Mouse (Mus musculus) myocyte (in vitro differentiated cells): ENCODE data around the gene Nfkbib. TPM values are rescaled to one million over a fixed set of nuclear protein-coding genes. Genes with fewer than 3 reads are reported as not detected.

Experiments used
- H3K27me3 ChIP-seq: one replicate; pipeline ENCODE4 v1.6.1; 2011; ENCODE audit not compliant: control insufficient read depth, insufficient read depth, insufficient read length
- H3K36me3 ChIP-seq: one replicate; pipeline ENCODE4 v1.6.1; 2011; ENCODE audit not compliant: control insufficient read depth, insufficient read depth
- H3K4me2 ChIP-seq: one replicate; pipeline ENCODE4 v1.6.1; 2011; ENCODE audit warnings: low read depth, control low read depth
- H3K4me3 ChIP-seq: one replicate; pipeline ENCODE4 v1.5.1; 2011; ENCODE audit warnings: mild to moderate bottlenecking, control low read depth, moderate library complexity
- H3K79me2 ChIP-seq: one replicate; pipeline ENCODE4 v1.6.1; 2011; ENCODE audit not compliant: control insufficient read depth, insufficient read depth
- H3ac ChIP-seq: one replicate; pipeline ENCODE4 v1.6.1; 2011; ENCODE audit not compliant: control insufficient read depth, insufficient read length
- CEBPB ChIP-seq: IDR thresholded peaks from 2 replicates; pipeline ENCODE4 v1.6.1; 2011; ENCODE audit warnings: mild to moderate bottlenecking, moderate library complexity; ENCODE audit not compliant: poor library complexity, insufficient read depth, severe bottlenecking
- E2F4 ChIP-seq: IDR thresholded peaks from one replicate; pipeline ENCODE4 v1.6.1; 2011; ENCODE audit warnings: mild to moderate bottlenecking, control low read depth, moderate library complexity; ENCODE audit not compliant: insufficient read depth
- MAX ChIP-seq: IDR thresholded peaks from one replicate; pipeline ENCODE4 v1.6.1; 2011; ENCODE audit warnings: low read depth, mild to moderate bottlenecking, control low read depth
- MYOD1 ChIP-seq, 3 experiments: IDR thresholded peaks; one replicate each; pipeline ENCODE4 v1.6.1; 2011; ENCODE audit warnings: control low read depth in 2 of 3, low read depth in 2 of 3, mild to moderate bottlenecking in 2 of 3, moderate library complexity in 1 of 3; ENCODE audit not compliant: insufficient read length in 2 of 3, control insufficient read depth in 1 of 3
- MYOG ChIP-seq, 3 experiments: IDR thresholded peaks; one replicate each; pipeline ENCODE4 v1.6.1; 2011; ENCODE audit warnings: control low read depth in 2 of 3, low read depth in 2 of 3, mild to moderate bottlenecking in 2 of 3; ENCODE audit not compliant: insufficient read length in 2 of 3, control insufficient read depth in 1 of 3, insufficient read depth in 1 of 3
- POLR2A ChIP-seq: IDR thresholded peaks from one replicate; pipeline ENCODE4 v1.6.1; 2011; ENCODE audit warnings: low read depth, mild to moderate bottlenecking, control low read depth, moderate library complexity; ENCODE audit not compliant: insufficient read length
- POLR2AphosphoS2 ChIP-seq: IDR thresholded peaks from one replicate; pipeline ENCODE4 v1.6.1; 2011; ENCODE audit warnings: low read depth, control low read depth; ENCODE audit not compliant: insufficient read length
- REST ChIP-seq: IDR thresholded peaks from one replicate; pipeline ENCODE4 v1.6.1; 2011; ENCODE audit warnings: mild to moderate bottlenecking, control low read depth, moderate library complexity; ENCODE audit not compliant: insufficient read depth, insufficient read length
- SRF ChIP-seq: IDR thresholded peaks from one replicate; pipeline ENCODE4 v1.6.1; 2011; ENCODE audit warnings: low read depth; ENCODE audit not compliant: control insufficient read depth, insufficient read length
- TCF12 ChIP-seq: IDR thresholded peaks from one replicate; pipeline ENCODE4 v1.6.1; 2011; ENCODE audit warnings: mild to moderate bottlenecking, control low read depth; ENCODE audit not compliant: poor library complexity, insufficient read depth, severe bottlenecking
- TCF3 ChIP-seq: IDR thresholded peaks from one replicate; pipeline ENCODE4 v1.6.1; 2011; ENCODE audit warnings: low read depth, control low read depth; ENCODE audit not compliant: insufficient read length
- USF1 ChIP-seq: IDR thresholded peaks from one replicate; pipeline ENCODE4 v1.6.1; 2011; ENCODE audit warnings: low read depth, mild to moderate bottlenecking, control low read depth, moderate library complexity
- polyA plus RNA-seq: library from polyadenylated mRNA; unstranded; fragments of >200 nt; fragmentation: generic; extraction: Trizol; gene quantifications from one replicate; pipeline ENCODE4 v1.2.1, GENCODE M21; 2012; ENCODE audit warnings: missing spikeins

Gene Nfkbib
- polyA plus RNA-seq, 1 experiment, result 59.3 TPM

GRCm38 (mm10) chr7:28765211-28765610, 2.1 kb downstream of the Nfkbib start:
- H3ac ChIP-seq, result no peak overlapping the region
- H3K79me2 ChIP-seq, result peaks cover 18% of the 10 kb centered on the region
- no peaks in the 10 kb centered on the region for H3K27me3 ChIP-seq
- H3K4me2 ChIP-seq, result peak overlapping the region; percentile 98
- peak overlapping the region; percentile 65 for H3K4me3 ChIP-seq
- TF ChIP-seq POLR2AphosphoS2 (no peak), CEBPB (no peak), SRF (no peak), TCF3 (no peak), MAX (no peak), USF1 (no peak), E2F4 (no peak), MYOD1 (IDR thresholded peaks at IDR 0.05; ENCODE audit: control insufficient read depth in 1 of 3, insufficient read length in 2 of 3, low read depth in 2 of 3) (no peak), POLR2A (no peak), MYOG (IDR thresholded peaks at IDR 0.05; ENCODE audit: control insufficient read depth in 1 of 3, insufficient read depth in 1 of 3, insufficient read length in 2 of 3, low read depth in 2 of 3) (no peak), TCF12 (no peak), REST (no peak)
- peaks cover 5% of the 10 kb centered on the region for H3K36me3 ChIP-seq

- peaks cover 5% of the 10 kb centered on the region for H3K36me3 ChIP-seq
- no peak overlapping the region for H3ac ChIP-seq
- TF ChIP-seq MYOD1 (IDR thresholded peaks at IDR 0.05; ENCODE audit: control insufficient read depth in 1 of 3, insufficient read length in 2 of 3, low read depth in 2 of 3) (no peak), TCF3 (no peak), CEBPB (no peak), USF1 (no peak), MAX (no peak), E2F4 (no peak), POLR2AphosphoS2 (no peak), TCF12 (no peak)
- no peak overlapping the region for H3K4me3 ChIP-seq
- H3K4me2 ChIP-seq, result no peak overlapping the region
- H3K27me3 ChIP-seq, result no peaks in the 10 kb centered on the region
- H3K79me2 ChIP-seq, result peaks cover 6% of the 10 kb centered on the region
Observed at GRCm38 (mm10) chr7:28761907-28762306, 5.4 kb downstream of the Nfkbib start.

DNA sequence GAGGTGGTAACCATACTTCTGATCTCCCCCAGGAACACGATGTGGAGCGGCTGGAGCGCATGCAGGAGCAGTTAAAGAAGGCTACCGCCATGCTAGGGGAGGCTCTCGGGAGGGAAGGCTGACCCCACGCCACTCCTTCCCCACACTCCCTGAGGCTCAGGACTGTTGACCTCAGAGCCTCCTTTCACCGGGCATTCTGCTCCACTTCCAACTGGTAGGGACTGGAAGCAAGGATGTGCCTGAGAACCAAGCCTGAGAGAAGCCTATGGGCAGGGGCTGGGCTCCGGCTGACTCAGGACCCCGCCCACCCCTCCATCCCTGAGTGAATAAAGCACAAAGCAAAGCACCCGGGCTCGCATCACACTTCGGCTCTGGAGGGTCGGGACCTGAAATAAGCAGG, 8.7 kb downstream of the Nfkbib start:
- no peak overlapping the region for H3K4me3 ChIP-seq
- no peaks in the 10 kb centered on the region for H3K27me3 ChIP-seq
- no peak for TF ChIP-seq MYOD1 (IDR thresholded peaks at IDR 0.05; ENCODE audit: control insufficient read depth in 1 of 3, insufficient read length in 2 of 3, low read depth in 2 of 3)
- TF ChIP-seq POLR2A, result no peak
- no peak for TF ChIP-seq E2F4
- TF ChIP-seq TCF3, result no peak
- no peak for TF ChIP-seq MYOG (IDR thresholded peaks at IDR 0.05; ENCODE audit: control insufficient read depth in 1 of 3, insufficient read depth in 1 of 3, insufficient read length in 2 of 3, low read depth in 2 of 3)
- TF ChIP-seq CEBPB, result no peak
- TF ChIP-seq TCF12, result no peak
- TF ChIP-seq USF1, result no peak
- TF ChIP-seq SRF, result no peak
- no peak for TF ChIP-seq MAX
- no peak for TF ChIP-seq REST
- TF ChIP-seq POLR2AphosphoS2, result no peak
- peaks cover 5% of the 10 kb centered on the region for H3K36me3 ChIP-seq
- H3K4me2 ChIP-seq, result no peak overlapping the region
- no peaks in the 10 kb centered on the region for H3K79me2 ChIP-seq
- no peak overlapping the region for H3ac ChIP-seq

- Histone ChIP-seq H3K4me3 (no peak within 1 kb of the TSS), H3K36me3 (peaks cover 1% of the 10 kb centered on the region), H3K79me2 (no peaks in the 10 kb centered on the region), H3K27me3 (no peaks in the 10 kb centered on the region), H3ac (no peak within 1 kb of the TSS), H3K4me2 (no peak within 1 kb of the TSS)
- TF ChIP-seq MYOD1 (IDR thresholded peaks at IDR 0.05; ENCODE audit: control insufficient read depth in 1 of 3, insufficient read length in 2 of 3, low read depth in 2 of 3) (no peak), REST (peak; percentile 18), CEBPB (no peak), E2F4 (no peak), USF1 (no peak), POLR2AphosphoS2 (peak; percentile 7), MAX (no peak), TCF3 (no peak), POLR2A (no peak)
Observed at GRCm38 (mm10) chr7:28756079-28756478, 11.2 kb downstream of the Nfkbib start, which contains the start of gene Ccer2. Gene Ccer2 (plus strand): TSS chr7:28756174.

- H3K36me3 ChIP-seq, result no peaks in the 10 kb centered on the region
- TF ChIP-seq TCF12 (no peak), MYOD1 (IDR thresholded peaks at IDR 0.05; ENCODE audit: control insufficient read depth in 1 of 3, insufficient read length in 2 of 3, low read depth in 2 of 3) (no peak), REST (no peak), MAX (no peak), E2F4 (no peak), POLR2A (no peak), CEBPB (no peak), USF1 (no peak), SRF (no peak), MYOG (IDR thresholded peaks at IDR 0.05; ENCODE audit: control insufficient read depth in 1 of 3, insufficient read depth in 1 of 3, insufficient read length in 2 of 3, low read depth in 2 of 3) (no peak), POLR2AphosphoS2 (no peak), TCF3 (no peak)
Observed at GRCm38 (mm10) chr7:28749935-28750334, 17.4 kb downstream of the Nfkbib start.

More at GRCm38 (mm10) chr7:28749935-28750334, 17.4 kb downstream of the Nfkbib start:
- H3K79me2 ChIP-seq, result no peaks in the 10 kb centered on the region
- H3K4me2 ChIP-seq, result no peak overlapping the region
- H3K27me3 ChIP-seq, result no peaks in the 10 kb centered on the region
- no peak overlapping the region for H3ac ChIP-seq
- H3K4me3 ChIP-seq, result no peak overlapping the region
